In genomic region chr1:91460564-91460963, GRCm38 (mm10) we compare ENCODE assay signal across 13 mouse cellular contexts. TPM values are rescaled to one million over a fixed set of nuclear protein-coding genes. Genes with fewer than 3 reads are reported as not detected.
A peak's percentile ranks its signal among the peaks of the same experiment; 100 is the strongest.
DNase-seq lines count a peak whose midpoint lies in the region; ATAC-seq and TF ChIP-seq lines count a peak whose summit lies in the region.
"Had no signal": no experiment of that assay in that cellular context is flagged by ENCODE, and none has a peak within 500 bp of the region (broad histone marks: within the 10 kb centered on the region; RNA-seq: fewer than 3 reads in every experiment).

No protein-coding gene starts in this region.

- TF ChIP-seq POLR2A in myocyte (IDR thresholded peaks at IDR 0.05; ENCODE audit: insufficient read length, low read depth): no peak

- H3K36me3 ChIP-seq in kidney, embryonic 15.5 days: no peaks in the 10 kb centered on the region
- H3K36me3 ChIP-seq in myocyte (ENCODE audit: control insufficient read depth, insufficient read depth): no peaks in the 10 kb centered on the region
- H3K36me3 ChIP-seq: limb, embryonic 10.5 days had no signal

- no peaks in the 10 kb centered on the region for H3K9me3 ChIP-seq in kidney, embryonic 15.5 days (replicated peaks)
- H3K9me3 ChIP-seq: limb, embryonic 10.5 days had no signal

- no peak overlapping the region for H3ac ChIP-seq in myocyte (ENCODE audit: control insufficient read depth, insufficient read length)

- H3K79me2 ChIP-seq in myocyte (ENCODE audit: control insufficient read depth, insufficient read depth): peaks cover 17% of the 10 kb centered on the region

- H3K4me1 ChIP-seq in kidney, embryonic 15.5 days: peaks cover 53% of the 10 kb centered on the region

- H3K27me3 ChIP-seq in kidney, embryonic 15.5 days: no peaks in the 10 kb centered on the region
- H3K27me3 ChIP-seq in myocyte (ENCODE audit: control insufficient read depth, insufficient read depth, insufficient read length): no peaks in the 10 kb centered on the region

- peak; percentile 18 for DNase-seq in CD4-positive, CD25-positive, alpha-beta regulatory T cell, adult 2 months (ENCODE audit: low read depth, low spot score)
- DNase-seq in kidney, adult 9 months: peak; percentile 38
- DNase-seq in adipocyte (ENCODE audit: low spot score): peak; percentile 26
- DNase-seq in thymus, postnatal 25 days: no peak
- DNase-seq in testis, postnatal 14 days (ENCODE audit: low spot score): no peak
- DNase-seq: cerebellum, postnatal 36 days; lung, postnatal 14 days; right cerebral cortex, postnatal 4 days had no signal

- no peak overlapping the region for H3K4me3 ChIP-seq in kidney, embryonic 15.5 days (replicated peaks)
- no peak overlapping the region for H3K4me3 ChIP-seq in myocyte

- 34% methylated on average over 4 of the region's 4 CpGs for WGBS in kidney, embryonic 15.5 days

- no peak overlapping the region for H3K27ac ChIP-seq in kidney, embryonic 15.5 days

- no peak for ATAC-seq in CD4-positive, CD25-positive, alpha-beta regulatory T cell, adult 4 months
- no peak for ATAC-seq in kidney, embryonic 15.5 days (replicated peaks; ENCODE audit: low FRiP score)
- ATAC-seq: forebrain, embryonic 16.5 days had no signal

- H3K9ac ChIP-seq in kidney, embryonic 15.5 days: no peak overlapping the region

- H3K4me2 ChIP-seq in kidney, embryonic 15.5 days: no peak overlapping the region
- H3K4me2 ChIP-seq in myocyte (ENCODE audit: low read depth): peak overlapping the region; percentile 29

TF ChIP-seq in myocyte, 11 proteins besides CTCF, POLR2A, EP300 and RAD21:
- no peak for TF ChIP-seq TCF12 (IDR thresholded peaks at IDR 0.05; ENCODE audit: insufficient read depth, poor library complexity, severe bottlenecking)
- TF ChIP-seq MAX (IDR thresholded peaks at IDR 0.05; ENCODE audit: low read depth): no peak
- no peak for TF ChIP-seq MYOD1 (IDR thresholded peaks at IDR 0.05; ENCODE audit: control insufficient read depth in 1 of 3, insufficient read length in 2 of 3, low read depth in 2 of 3)
- no peak for TF ChIP-seq REST (IDR thresholded peaks at IDR 0.05; ENCODE audit: insufficient read depth, insufficient read length)
- no peak for TF ChIP-seq E2F4 (IDR thresholded peaks at IDR 0.05; ENCODE audit: insufficient read depth)
- no peak for TF ChIP-seq POLR2AphosphoS2 (IDR thresholded peaks at IDR 0.05; ENCODE audit: insufficient read length, low read depth)
- no peak for TF ChIP-seq USF1 (IDR thresholded peaks at IDR 0.05; ENCODE audit: low read depth)
- no peak for TF ChIP-seq CEBPB (IDR thresholded peaks at IDR 0.05; ENCODE audit: insufficient read depth, poor library complexity, severe bottlenecking)
- TF ChIP-seq MYOG (IDR thresholded peaks at IDR 0.05; ENCODE audit: control insufficient read depth in 1 of 3, insufficient read depth in 1 of 3, insufficient read length in 2 of 3, low read depth in 2 of 3): no peak

RNA-seq across cellular contexts. Expression of gene Per2, which starts 1.4 kb away (rescaled TPM):
- 1 to 10 TPM; 1.9 to 2.1 TPM for polyA plus RNA-seq in CD4-positive, CD25-positive, alpha-beta regulatory T cell, adult 4 months (2017; shearing (Covaris generic))
- polyA plus RNA-seq in kidney, embryonic 15.5 days (2015; fragmentation: Nextera tagmentation; extraction: Ambion mirVana): 2.9 and 3.6 TPM in 2 replicates
- polyA plus RNA-seq in myocyte (2012; fragmentation: generic; extraction: Trizol): 1.8 TPM

RNA-seq across cellular contexts. Expression of gene Traf3ip1, which starts 33.9 kb away (rescaled TPM):
- polyA plus RNA-seq in CD4-positive, CD25-positive, alpha-beta regulatory T cell, adult 4 months (2017; shearing (Covaris generic)): 1 to 10 TPM; 3.5 to 5.2 TPM
- 10.1 and 11.8 TPM in 2 replicates for polyA plus RNA-seq in kidney, embryonic 15.5 days (2015; fragmentation: Nextera tagmentation; extraction: Ambion mirVana)
- 4.5 TPM for polyA plus RNA-seq in myocyte (2012; fragmentation: generic; extraction: Trizol)

RNA-seq across cellular contexts. Expression of gene Hes6, which starts 46.7 kb away (rescaled TPM):
- polyA plus RNA-seq in CD4-positive, CD25-positive, alpha-beta regulatory T cell, adult 4 months (2017; shearing (Covaris generic)): 10 to 100 TPM; 11.4 to 12.5 TPM
- 67.4 and 70.0 TPM in 2 replicates for polyA plus RNA-seq in kidney, embryonic 15.5 days (2015; fragmentation: Nextera tagmentation; extraction: Ambion mirVana)
- 250 TPM for polyA plus RNA-seq in myocyte (2012; fragmentation: generic; extraction: Trizol)

Comparison
In these comparisons a context has a peak if more than half of its experiments do, and no peak if none do; other contexts are left out.
1. DNase-seq: peak in CD4-positive, CD25-positive, alpha-beta regulatory T cell, adult 2 months (single experiment), kidney, adult 9 months (single experiment) and adipocyte (single experiment); none in thymus, postnatal 25 days (single experiment) and testis, postnatal 14 days (single experiment).